Mouse (Mus musculus) v-Abl transformed pro-B cells (cell line): ENCODE results near the gene Itgal.

Experiments
- in situ Hi-C, 2 experiments: fragments of 400-800 bp; cut with MboI; formaldehyde crosslinking; loops; one replicate each; pipeline ENCODE4 v1.15.1; 2025; ENCODE audit not compliant: unreplicated experiment in 2 of 2

Itgal gene

GRCm38 (mm10) chr7:127273925-127274789 lies 21.9 kb upstream of the Itgal start, which contains the start of gene Sephs2:
Gene Sephs2 (minus strand): TSS chr7:127274055.
- in situ Hi-C loops: loop anchor here (5.0 to 25.0 kb wide), 2 partner anchors 33 to 213 kb away; partner anchors contain the start of gene Fbrs (in 1 of the 2)

GRCm38 (mm10) chr7:127276519-127276961 lies 19.5 kb upstream of the Itgal start:
- in situ Hi-C loops: no loop called here

- in situ Hi-C loops: no loop called here
These were observed 17.7 kb upstream of the Itgal start for GRCm38 (mm10) chr7:127278311-127278710.

GRCm38 (mm10) chr7:127280092-127280491 lies 16.0 kb upstream of the Itgal start:
- in situ Hi-C loops: no loop called here

- in situ Hi-C loops: no loop called here
These were observed 14.9 kb upstream of the Itgal start for GRCm38 (mm10) chr7:127281114-127281513.

- in situ Hi-C loops: no loop called here
These were observed 13.9 kb upstream of the Itgal start for GRCm38 (mm10) chr7:127282190-127282589.

GRCm38 (mm10) chr7:127285154-127285553 lies 10.9 kb upstream of the Itgal start:
- in situ Hi-C loops: no loop called here

GRCm38 (mm10) chr7:127287940-127288339 lies 8.1 kb upstream of the Itgal start:
- in situ Hi-C loops: no loop called here

- in situ Hi-C loops: no loop called here
These were observed 6.8 kb upstream of the Itgal start for GRCm38 (mm10) chr7:127289306-127289705.

GRCm38 (mm10) chr7:127290142-127290541 lies 5.9 kb upstream of the Itgal start:
- in situ Hi-C loops: no loop called here

GRCm38 (mm10) chr7:127296786-127297555 lies 911 bp downstream of the Itgal start:
- in situ Hi-C loops: no loop called here

GRCm38 (mm10) chr7:127297586-127298193 lies 1.6 kb downstream of the Itgal start:
- in situ Hi-C loops: no loop called here

- in situ Hi-C loops: loop anchor here (5.0 kb wide), 2 partner anchors 34 to 36 kb away; partner anchors contain the start of gene Sephs2 (in 1 of the 2)
These were observed 12.4 kb downstream of the Itgal start for GRCm38 (mm10) chr7:127308431-127308830.

GRCm38 (mm10) chr7:127308887-127309286 lies 12.8 kb downstream of the Itgal start:
- in situ Hi-C loops: loop anchor here (5.0 kb wide), 2 partner anchors 33 to 37 kb away; partner anchors contain the start of gene Sephs2 (in 1 of the 2)

- in situ Hi-C loops: loop anchor here (5.0 kb wide), 2 partner anchors 32 to 38 kb away; partner anchors contain the start of gene Sephs2 (in 1 of the 2)
These were observed 13.9 kb downstream of the Itgal start for GRCm38 (mm10) chr7:127309951-127310350.

- in situ Hi-C loops: no loop called here
These were observed 17.9 kb downstream of the Itgal start for GRCm38 (mm10) chr7:127313912-127314311.

- in situ Hi-C loops: no loop called here
These were observed 25.0 kb downstream of the Itgal start for GRCm38 (mm10) chr7:127321106-127321505.

GRCm38 (mm10) chr7:127322085-127322484 lies 26.0 kb downstream of the Itgal start:
- in situ Hi-C loops: no loop called here

- in situ Hi-C loops: no loop called here
These were observed 28.9 kb downstream of the Itgal start for GRCm38 (mm10) chr7:127324944-127325343.

GRCm38 (mm10) chr7:127325550-127325949 lies 29.5 kb downstream of the Itgal start:
- in situ Hi-C loops: no loop called here

GRCm38 (mm10) chr7:127326685-127327084 lies 30.6 kb downstream of the Itgal start:
- in situ Hi-C loops: no loop called here
